Mouse (Mus musculus): Measurements from ENCODE around the gene Exoc6.

Exoc6 gene

DNA sequence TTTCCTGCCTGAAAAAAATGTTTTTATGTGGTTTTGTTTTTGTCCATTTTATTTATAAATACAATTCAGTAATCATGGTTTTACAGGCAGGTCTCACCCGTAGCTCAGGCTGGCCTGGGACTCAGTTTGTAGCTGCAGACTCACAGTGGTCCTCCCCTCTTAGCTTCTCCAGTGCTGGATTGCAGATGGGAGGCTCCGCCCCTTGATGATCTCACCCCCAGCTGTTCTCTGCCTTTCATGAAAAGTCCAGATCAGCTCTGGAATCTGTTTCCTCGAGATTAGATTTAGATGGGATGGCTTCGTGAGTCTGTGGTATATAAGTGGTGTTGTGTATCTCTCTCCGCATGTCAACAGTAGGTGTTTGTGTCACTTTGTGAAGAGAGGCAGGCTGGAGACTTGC lies 24.6 kb downstream of the Exoc6 start:
- no peak for DNase-seq (ENCODE audit: low spot score in 2 of 2)

DNA sequence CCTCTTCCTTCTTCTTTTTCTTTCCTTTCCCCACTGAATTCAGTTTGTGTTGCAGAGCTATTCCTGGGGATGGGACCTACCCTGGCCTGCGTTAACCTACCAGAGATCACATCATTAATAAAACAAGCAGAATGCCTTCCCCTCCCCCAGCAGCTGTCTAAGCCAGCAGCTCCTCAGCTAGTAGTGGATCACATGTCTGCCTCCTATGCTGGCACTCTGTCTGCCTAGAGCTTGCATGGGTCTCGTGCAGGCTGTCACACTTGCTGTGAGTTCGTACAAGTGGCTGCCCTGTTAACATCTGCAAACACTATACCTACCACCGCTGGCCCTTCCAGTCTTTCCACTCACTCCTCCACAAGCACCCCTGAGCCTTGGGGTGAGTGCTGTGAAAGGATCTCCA lies 29.4 kb downstream of the Exoc6 start:
- DNase-seq (ENCODE audit: low spot score in 2 of 2), result no peak

DNA sequence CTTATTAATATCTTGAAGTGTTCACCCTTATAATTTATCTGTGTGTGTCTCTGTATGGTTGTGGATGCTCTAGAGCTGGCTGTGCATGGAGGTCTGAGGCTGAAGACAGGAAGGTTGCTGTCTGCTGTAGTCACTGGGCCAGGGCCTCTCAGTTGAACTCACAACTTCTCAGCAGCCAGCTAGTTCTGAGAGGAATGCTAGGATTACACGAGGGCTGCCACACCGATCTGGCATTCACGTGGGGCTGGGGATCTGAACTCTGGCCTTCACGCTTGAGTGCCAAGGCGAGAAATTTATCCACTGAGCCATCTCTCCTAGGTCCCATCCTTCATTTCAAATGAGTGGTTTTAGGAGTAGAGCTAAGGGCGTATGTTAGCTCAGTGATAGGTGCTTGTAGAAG lies 30.2 kb downstream of the Exoc6 start:
- no peak for DNase-seq (ENCODE audit: low spot score in 2 of 2)

DNA sequence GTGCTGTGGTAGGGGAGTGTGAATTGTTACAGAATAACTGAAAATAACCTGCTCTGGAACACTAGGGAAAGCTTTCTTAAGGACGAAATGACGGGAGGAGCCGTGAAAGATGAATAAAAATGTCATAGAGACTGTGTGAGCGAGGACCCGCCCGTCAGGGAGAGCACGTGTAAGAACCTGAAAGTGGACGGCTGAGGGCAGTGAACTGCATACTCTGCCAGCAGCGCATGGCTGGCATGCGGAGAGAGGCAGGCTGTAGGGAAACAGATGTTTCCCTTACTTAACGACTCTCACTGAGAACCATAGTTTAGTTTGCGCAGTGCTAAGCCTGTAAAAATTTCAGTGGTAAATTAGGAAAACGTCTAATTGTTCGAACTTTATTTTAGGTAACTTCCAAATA lies 35.0 kb downstream of the Exoc6 start:
- no peak for DNase-seq (ENCODE audit: low spot score in 2 of 2)

DNA sequence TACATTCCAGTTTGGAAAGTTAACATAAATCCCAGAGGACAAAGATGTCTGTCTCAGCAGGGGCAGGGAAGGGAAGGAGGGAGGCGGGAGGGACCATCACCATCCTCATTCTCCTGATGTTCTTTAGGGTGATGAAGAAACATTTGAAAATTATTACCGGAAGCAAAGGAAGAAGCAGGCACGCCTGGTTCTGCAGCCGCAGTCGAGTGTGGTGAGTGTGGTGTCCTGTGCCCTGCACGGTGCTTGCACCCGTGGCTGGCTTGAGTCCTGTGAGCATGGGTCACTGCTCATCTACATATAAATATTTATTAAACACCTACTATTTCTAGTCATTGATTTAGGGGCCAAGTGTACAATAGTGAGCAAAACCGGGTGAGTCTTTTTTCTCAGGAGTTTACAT lies 35.5 kb downstream of the Exoc6 start:
- DNase-seq (ENCODE audit: low spot score in 2 of 2), result no peak

DNA sequence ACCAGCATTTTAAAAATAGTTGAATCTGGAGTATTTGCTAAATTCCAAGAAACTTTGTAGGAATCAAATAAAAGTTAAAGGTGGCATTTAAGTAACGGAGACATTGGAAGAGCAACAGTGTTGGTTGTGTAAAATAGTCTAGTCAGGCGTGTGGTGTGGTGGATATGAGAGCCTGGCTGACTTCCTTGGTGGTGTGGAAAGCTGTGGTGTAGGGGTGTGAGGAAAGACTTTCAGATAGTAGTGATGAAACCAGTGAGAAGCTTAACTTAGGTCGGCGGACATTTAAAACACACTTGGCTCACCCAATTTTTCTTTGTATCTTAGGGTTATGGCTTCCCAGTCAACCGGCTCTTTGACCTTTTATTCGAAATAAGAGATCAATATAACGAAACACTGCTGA lies 40.3 kb downstream of the Exoc6 start:
- no peak for DNase-seq (ENCODE audit: low spot score in 2 of 2)

DNA sequence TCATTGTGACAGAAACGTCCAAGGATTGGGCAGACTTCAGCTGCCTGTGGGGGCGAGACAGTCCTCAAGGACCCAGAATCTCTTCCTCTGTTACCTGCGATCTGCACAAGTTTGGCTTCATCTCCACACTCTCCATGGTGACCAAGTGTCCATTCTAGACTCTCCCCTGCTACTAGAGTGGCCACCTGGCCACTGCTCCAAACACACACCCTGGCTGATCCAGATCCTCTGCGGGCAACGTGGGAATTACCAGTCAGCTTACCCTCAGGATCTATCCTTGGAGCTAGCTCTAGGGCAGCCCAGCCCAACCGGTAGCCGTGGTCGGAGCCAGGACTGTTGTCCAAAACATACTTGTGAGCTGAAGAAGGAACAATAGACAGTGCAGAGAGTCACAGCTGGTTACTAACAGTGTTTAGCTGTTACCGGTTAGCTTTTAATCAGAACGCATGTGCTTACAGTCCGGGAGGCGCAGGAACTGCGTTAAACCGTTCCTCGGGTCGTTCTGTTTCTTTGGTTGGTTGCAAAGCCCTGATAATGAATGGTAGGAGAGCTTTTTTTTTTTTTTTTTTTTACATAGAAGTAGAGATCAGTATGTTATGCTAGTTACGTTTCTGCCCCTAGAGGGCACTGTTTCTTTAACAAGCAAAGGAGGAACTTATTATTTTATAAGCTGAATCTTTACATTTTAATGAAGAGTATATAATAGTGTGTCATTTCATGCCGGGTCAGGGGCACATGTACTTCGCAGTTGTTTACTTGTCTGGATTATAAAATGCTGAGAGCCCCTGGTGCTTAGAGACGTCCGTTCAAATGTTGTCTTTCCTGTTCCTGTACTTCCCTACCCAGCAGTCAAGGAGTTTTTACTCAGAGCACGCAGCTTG lies 52.0 kb downstream of the Exoc6 start:
- DNase-seq (ENCODE audit: low spot score in 2 of 2), result peak; percentile 18 to 38

DNA sequence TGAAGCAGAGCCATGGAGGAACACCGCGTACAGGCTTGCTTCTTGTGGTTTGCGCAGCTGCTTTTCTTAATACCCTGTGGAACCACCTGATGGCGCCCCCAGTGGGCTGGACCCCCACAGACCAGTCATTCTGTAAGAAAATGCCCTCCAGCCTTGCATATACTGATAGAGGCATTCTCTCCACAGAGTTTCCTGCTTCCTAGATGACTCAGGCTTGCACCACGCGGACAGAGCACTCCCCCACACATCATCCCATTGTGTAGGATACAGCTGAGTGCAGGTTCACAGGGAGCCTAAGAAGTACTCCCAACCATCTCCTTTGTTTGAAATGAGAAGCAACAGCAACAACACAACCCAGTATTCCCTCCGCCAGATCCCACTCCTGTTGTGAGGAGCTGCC lies 59.8 kb downstream of the Exoc6 start:
- no peak for DNase-seq (ENCODE audit: low spot score in 2 of 2)

DNA sequence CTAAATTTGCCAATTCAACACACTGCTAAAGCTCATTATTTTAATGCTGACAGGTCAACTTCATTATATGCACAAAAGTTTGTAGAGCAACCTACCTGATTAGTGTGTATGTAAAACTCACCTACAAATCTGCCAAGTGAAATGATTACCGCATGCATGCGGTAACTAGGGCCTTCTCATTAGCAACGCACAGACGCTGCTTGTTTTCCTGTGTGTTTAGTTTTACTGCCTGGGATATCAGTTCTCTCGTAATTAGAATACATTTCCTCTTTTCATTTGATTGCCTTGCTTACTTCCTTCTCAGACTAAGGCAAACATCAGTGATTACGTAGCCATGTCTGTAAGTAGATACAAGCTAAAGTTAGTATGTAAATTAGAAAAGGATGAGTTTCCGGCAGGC lies 62.7 kb downstream of the Exoc6 start:
- no peak for DNase-seq (ENCODE audit: low spot score in 2 of 2)

DNA sequence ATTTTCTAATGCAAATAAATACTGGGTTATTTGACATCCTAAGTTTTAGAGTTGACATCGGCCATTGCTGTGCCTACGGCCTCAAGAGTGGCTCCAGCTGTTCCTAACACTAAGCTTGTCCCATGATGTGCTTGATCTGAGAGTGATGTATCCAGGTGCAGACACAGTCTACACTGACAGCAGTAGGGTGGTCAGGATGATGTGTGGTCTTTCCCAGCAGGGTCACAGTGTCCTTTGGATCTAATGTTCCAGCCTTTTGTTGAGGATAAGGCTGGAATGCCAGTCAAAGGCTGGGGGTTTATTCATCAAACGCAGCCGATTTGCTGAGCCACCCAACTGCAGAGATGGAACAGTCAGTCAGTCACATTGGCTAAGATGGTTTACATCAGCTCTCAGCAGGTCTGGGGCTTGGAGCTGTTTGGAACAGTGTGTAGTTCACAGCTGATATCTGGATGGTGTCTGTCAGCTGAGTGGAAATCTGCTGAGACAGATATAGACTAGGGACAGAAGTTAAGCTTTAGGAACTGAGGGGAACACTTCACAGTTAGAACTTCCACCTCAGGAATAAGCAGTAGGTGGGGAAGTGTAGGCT lies 64.9 kb downstream of the Exoc6 start:
- no peak for DNase-seq (ENCODE audit: low spot score in 2 of 2)

DNA sequence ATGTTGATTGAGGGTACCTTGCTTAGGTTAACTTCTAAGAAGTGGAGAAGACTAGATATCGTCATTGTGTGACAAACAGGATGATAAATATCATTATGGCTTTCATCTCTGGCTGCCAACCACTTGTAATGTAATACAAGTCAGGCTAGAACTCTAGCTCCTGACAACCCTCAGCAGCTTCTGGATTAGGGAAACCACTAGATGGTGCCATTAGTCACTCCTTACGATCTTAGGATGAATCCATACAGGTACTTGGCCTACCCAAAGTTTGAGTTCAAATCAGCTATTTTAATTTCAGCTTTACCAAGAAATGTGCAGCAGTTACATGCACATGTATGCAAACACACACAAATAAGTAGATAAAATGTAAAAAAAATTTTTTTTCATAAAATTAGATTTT lies 97.8 kb downstream of the Exoc6 start:
- no peak for DNase-seq (ENCODE audit: low spot score in 2 of 2)

DNA sequence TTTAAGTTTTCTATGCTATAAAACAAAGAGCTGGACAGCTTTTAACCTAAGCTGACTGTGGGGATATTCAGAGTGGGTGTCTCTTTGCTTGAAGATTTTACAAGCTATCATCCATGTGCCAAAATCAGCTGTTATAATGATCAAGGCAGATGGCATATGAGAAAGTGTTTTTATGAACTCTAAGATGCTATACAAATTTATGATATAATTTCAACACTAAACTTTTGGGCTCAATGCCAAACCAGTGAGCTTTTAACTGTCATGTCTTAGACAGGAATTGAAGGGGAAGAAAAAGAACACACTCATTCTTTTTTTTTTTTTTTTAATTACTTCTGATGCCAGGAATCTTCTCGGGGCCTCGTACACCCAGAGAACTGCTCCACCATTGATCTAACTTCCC lies 100.3 kb downstream of the Exoc6 start:
- no peak for DNase-seq (ENCODE audit: low spot score in 2 of 2)

DNA sequence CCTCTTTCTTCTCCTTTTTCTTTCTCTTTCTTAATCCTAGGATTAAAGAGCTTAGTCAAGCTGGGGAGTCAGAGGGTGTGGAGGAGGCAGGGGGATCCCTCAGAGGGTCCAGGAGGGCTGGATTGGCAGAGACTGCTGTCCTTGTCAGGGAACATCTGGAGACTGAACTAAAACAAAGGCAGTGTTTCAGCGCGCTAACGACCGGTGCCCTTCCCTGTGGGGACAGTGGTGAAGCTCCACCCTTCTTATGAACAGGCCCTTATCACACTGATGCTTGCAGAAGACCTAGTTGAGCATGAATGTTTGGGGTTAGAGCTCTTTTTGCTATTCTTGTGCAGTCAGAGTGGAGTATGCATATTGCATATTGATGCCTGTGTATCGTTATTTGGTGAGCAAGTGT lies 103.8 kb downstream of the Exoc6 start:
- no peak for DNase-seq (ENCODE audit: low spot score in 2 of 2)

DNA sequence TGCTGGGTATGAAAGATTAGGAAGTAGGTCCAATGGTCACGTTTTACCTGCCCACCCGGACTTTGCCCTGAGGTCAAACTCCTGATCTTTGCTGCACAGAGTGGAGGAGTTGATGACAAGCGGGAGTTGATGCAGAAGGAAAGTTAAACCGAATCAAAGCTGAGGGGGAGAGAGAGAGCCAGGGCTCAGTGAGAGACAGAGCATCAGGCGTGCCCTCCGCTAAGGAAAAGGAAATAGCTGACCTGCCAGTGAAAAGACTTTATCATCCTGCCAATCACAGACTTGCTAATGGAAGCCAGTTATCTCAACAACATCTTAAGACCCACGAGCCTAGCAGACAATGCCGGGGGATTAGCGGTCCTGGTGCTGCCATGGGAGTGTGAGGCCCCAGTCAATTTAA lies 106.2 kb downstream of the Exoc6 start:
- no peak for DNase-seq (ENCODE audit: low spot score in 2 of 2)

DNA sequence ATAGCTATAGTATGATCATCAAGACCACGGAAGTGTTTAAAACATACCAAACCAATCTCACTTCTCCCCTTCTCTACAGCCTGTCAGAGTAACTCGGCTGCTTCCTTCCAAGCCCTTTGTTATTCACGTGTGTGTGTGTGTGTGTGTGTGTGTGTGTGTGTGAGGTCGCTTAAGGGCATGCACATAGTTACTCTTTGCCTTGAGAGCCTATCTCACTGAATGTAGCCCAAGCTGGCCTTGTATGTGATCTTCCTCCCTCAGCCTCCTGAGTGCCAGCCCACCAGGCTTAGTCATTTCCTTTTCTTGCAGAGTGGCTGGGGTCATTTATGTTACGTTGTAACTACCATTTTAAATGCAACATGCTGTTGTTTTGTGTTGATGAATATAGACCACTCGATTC lies 115.0 kb downstream of the Exoc6 start:
- no peak for DNase-seq (ENCODE audit: low spot score in 2 of 2)

DNA sequence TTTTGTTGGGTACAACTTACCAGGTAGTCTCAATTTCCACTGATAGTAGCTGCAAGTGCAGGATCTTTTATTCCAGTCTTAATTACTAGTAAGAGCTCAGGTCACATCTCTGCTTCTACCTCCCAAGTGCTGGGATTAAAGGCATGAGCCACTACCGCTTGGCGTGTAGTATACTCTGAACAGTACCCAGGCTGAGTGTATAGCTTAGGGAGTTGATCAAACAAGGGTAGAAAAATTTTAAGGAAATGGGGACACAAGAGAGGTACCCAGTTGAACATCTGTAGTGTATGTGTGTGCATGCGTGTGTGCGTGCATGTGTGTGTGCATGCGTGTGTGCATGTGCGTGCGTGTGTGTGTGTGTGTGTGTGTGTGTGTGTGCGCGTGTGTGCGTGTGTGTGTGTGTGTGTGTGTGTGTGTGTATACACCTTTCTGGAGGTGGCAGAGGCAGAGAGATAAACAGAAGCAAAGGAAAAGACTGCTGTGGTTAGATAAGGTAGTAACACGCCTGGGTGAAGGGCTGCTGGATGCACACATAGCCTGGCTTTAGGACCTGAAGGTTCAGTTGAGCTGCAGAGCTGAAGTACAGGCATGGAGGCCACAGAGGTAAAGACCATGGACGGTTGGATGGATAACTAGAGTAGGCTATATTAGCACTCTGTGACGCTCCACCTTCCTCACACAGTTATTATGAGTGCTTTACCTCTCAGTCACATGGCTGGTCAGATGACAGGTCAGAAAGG lies 117.8 kb downstream of the Exoc6 start:
- peak; percentile 14 to 53 for DNase-seq (ENCODE audit: low spot score in 2 of 2)

DNA sequence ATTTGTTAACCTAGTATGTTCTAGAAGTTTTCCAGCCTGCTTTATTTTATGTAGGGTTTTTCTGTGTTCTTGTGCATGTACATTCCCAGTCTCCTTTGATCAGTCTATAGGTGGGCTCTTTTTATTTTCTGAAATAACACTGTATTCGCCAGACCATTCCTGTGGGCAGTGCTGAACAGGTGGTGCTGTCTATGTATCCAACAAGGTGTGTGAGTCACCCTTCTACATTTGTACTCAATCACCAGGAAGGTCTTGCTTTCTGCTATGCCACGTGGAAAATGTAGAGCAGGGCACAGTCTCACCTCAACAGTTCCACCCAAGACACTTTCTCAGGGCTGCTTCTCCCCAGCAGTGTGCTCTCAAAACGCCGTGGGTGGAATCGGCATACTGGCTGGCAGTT lies 118.4 kb downstream of the Exoc6 start:
- no peak for DNase-seq (ENCODE audit: low spot score in 2 of 2)

DNA sequence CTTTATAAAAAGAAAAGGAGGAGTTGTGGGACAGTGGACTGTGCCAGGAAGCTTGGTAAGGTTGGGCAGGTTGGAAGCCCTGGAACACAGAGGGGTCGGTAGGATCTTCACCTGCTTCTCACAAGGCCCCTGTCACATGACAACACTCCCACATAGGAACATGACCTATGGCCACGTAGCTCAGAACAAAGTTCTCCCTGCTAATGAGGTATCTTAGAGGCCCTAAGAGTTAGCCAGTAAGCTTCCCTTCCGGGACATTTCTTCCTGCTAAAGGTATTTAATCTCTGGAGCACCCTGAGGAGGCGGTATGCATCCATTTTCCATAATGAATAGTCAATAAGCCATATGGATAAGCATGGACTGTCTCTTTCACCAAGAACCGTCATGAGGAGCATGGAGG lies 119.3 kb downstream of the Exoc6 start:
- no peak for DNase-seq (ENCODE audit: low spot score in 2 of 2)

DNA sequence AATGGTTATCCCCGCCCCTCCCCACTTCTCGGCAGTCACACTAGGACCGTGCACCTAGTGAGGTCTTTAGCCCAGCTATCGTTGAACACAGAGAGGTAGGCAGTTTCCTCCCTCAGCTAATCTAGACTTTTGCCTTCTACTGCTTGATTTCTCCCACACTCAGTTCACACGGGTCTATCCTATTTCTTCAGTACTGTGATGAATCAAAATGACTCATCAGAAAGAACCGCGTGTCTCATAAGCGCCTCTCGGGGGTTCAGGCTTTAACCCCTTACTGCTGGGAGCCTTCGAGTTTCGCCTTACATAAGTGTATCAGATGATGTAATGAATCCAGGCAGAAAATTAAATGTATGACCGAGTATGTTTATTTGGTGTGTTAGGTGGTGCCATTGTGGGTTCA lies 123.2 kb downstream of the Exoc6 start:
- no peak for DNase-seq (ENCODE audit: low spot score in 2 of 2)

DNA sequence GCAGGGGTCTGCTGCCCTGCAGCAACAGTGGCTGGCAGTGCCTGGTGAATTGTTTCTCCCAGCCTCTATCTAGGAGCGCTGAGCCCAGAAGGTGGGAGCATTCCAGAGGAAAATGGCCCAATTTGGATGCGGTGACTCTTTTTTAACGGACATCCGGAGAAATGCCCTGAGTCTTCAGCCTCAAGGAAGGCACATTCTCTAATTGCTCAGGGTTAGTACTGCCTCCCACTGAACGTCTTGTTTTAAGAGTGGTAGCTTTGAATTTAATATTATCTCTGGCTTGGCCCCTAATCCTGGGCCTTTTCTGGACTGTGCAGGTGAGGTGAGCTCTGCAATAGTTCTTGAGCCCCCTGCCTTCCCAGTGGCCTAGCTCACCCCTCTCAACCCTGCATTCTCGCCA lies 135.1 kb downstream of the Exoc6 start, which contains the start of gene Cyp26c1:
Cyp26c1 (plus strand) TSS at position 301 of the 400 bp plus-strand sequence.
- no peak for DNase-seq (ENCODE audit: low spot score in 2 of 2)

DNA sequence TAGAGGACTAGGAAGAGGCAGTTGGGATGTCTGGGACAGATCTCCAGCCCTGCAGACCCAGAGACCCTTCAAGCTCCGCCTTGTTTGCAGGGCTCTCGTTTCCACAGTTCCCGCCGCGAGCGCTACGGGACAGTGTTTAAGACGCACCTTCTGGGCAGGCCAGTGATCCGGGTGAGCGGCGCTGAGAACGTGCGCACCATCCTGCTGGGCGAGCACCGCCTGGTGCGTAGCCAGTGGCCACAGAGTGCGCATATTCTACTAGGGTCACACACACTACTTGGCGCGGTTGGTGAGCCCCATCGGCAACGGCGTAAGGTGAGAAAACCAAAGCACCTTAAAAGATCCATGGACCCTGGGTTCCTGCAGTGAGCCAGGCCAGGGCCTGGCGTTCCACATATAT lies 136.1 kb downstream of the Exoc6 start:
- no peak for DNase-seq (ENCODE audit: low spot score in 2 of 2)

DNA sequence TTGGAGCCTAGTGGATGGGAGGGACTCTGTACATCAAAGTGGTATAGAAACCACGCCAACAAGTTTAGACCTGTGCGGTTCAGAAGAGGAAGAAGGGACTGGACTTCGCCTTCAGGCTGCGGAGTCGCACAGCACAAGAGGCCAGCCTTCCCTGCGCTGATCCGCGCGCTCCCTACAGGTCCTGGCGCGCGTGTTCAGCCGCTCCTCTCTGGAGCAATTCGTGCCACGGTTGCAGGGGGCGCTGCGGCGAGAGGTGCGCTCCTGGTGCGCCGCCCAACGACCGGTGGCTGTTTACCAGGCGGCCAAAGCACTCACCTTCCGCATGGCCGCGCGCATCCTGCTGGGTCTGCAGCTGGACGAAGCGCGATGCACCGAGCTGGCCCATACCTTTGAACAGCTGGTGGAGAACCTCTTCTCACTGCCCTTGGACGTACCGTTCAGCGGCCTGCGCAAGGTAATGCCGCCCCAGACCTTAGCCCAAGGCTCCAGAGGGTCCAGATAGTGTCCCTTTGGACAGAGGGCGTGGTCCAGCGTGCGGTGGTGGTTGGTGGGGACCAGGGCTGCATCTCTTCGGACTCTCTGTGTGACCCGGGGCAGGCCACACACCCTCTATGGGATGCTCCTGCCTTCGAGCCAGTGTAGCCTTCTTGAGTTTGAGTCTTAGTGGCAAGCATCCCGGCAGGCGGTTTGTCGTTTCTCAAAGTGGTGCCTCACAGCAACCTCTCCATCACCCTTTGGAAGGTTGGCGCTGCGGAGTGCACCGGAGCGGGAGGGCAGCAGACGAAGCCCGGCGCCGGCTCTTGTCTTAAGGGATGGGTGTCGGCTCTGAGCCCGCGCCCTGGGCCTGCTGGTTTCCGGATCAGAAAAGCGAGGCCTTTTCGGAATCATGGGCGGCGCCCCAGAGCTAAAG lies 137.0 kb downstream of the Exoc6 start:
- no peak for DNase-seq (ENCODE audit: low spot score in 2 of 2)
